Mouse (Mus musculus) left cerebral cortex, postnatal 4 days (tissue): ENCODE data around the gene Cst11. TPM values are rescaled to one million over a fixed set of nuclear protein-coding genes. Genes with fewer than 3 reads are reported as not detected.

Experiments used
- total RNA-seq, 2 experiments: library from RNA; stranded (reverse); gene quantifications; 2 replicates each; pipeline ENCODE4 v1.2.3; 2021

The Cst11 gene
- total RNA-seq, 2 experiments from 2014 or later = not detected

Other genes with a start within 250 kb of the Cst11 start
- 10 to 100 TPM; 11.4 to 12.6 TPM for gene Nxt1, start 98.9 kb downstream of the Cst11 start, total RNA-seq
- 10 to 100 TPM; 21.2 to 21.6 TPM for gene Gzf1, start 90.5 kb downstream of the Cst11 start, total RNA-seq
- 100 to 1,000 TPM; 122 to 135 TPM for gene Napb, start 39.0 kb downstream of the Cst11 start, total RNA-seq
- under 1 TPM in 1 of 2 experiments, not detected in 1; 0.95 TPM for gene Cstl1, start 21.1 kb downstream of the Cst11 start, total RNA-seq
- gene 8030411F24Rik, start 10.5 kb upstream of the Cst11 start, total RNA-seq = not detected
- gene Cst12, start 17.9 kb upstream of the Cst11 start, total RNA-seq = not detected
- not detected for gene Cst8, start 27.3 kb upstream of the Cst11 start, total RNA-seq
- under 1 TPM in 1 of 2 experiments, not detected in 1; 0.52 TPM for gene Cst13, start 48.6 kb upstream of the Cst11 start, total RNA-seq
- gene Cst9, start 63.6 kb upstream of the Cst11 start, total RNA-seq = not detected
- gene 9230104L09Rik, start 93.5 kb upstream of the Cst11 start, total RNA-seq = not detected
- gene Cst3, start 104.2 kb upstream of the Cst11 start, total RNA-seq = 100 to 1,000 TPM; 792 to 798 TPM
- not detected for gene Gm1330, start 231.8 kb upstream of the Cst11 start, total RNA-seq
- gene Gm10750, start 245.7 kb upstream of the Cst11 start, total RNA-seq = not detected